Mouse (Mus musculus): ENCODE data around the gene Cadm1. TPM values are rescaled to one million over a fixed set of nuclear protein-coding genes. Genes with fewer than 3 reads are reported as not detected.

Gene Cadm1
- polyA plus RNA-seq (2016; fragmentation: Nextera tagmentation; extraction: Ambion mirVana): 44.7 and 68.4 TPM in 2 replicates

GRCm38 (mm10) chr9:47529602-47530450, at the start of gene Cadm1:
Cadm1 (plus strand) TSS chr9:47530173.
- Histone ChIP-seq H3K27me3 (ENCODE audit: insufficient read depth, poor library complexity, severe bottlenecking) (0 out of 2 replicates have a peak, but pooled peaks cover 5% of the 10 kb centered on the region), H3K36me3 (no peaks in the 10 kb centered on the region)
- under 1% methylated on average over 70 of the region's 72 CpGs for WGBS

GRCm38 (mm10) chr9:47484506-47484905, 45.5 kb upstream of the Cadm1 start:
- peaks cover 12% of the 10 kb centered on the region; the same call in 1 of the 2 replicates for H3K27me3 ChIP-seq (ENCODE audit: insufficient read depth, poor library complexity, severe bottlenecking)
- peaks cover 4% of the 10 kb centered on the region; the same call in 1 of the 2 replicates for H3K4me1 ChIP-seq
- H3K27ac ChIP-seq: no peak overlapping the region
- no peak overlapping the region for H3K4me3 ChIP-seq
- no peaks in the 10 kb centered on the region for H3K36me3 ChIP-seq
- no peaks in the 10 kb centered on the region for H3K9me3 ChIP-seq
- WGBS: 85% methylated on average over 5 of the region's 5 CpGs
- DNase-seq (ENCODE audit: low spot score): no peak

More at GRCm38 (mm10) chr9:47529602-47530450, at the start of gene Cadm1:
- Histone ChIP-seq H3K4me1 (peaks cover 31% of the 10 kb centered on the region), H3K27ac (peak within 1 kb of the TSS; percentile 92), H3K9me3 (no peaks in the 10 kb centered on the region), H3K4me3 (peak within 1 kb of the TSS; percentile 83)
- peak; percentile 99 for DNase-seq (ENCODE audit: low spot score)

- H3K27ac ChIP-seq: no peak overlapping the region
- 78% methylated on average over 4 of the region's 4 CpGs for WGBS
Observed at GRCm38 (mm10) chr9:47485186-47485585, 44.8 kb upstream of the Cadm1 start.

GRCm38 (mm10) chr9:47499761-47500160, 30.2 kb upstream of the Cadm1 start:
- Histone ChIP-seq H3K4me3 (no peak overlapping the region), H3K27ac (no peak overlapping the region), H3K4me1 (no peaks in the 10 kb centered on the region), H3K9me3 (no peaks in the 10 kb centered on the region), H3K36me3 (no peaks in the 10 kb centered on the region), H3K27me3 (ENCODE audit: insufficient read depth, poor library complexity, severe bottlenecking) (no peaks in the 10 kb centered on the region; the same call in 1 of the 2 replicates)
- WGBS: 27% methylated on average over 3 of the region's 3 CpGs
- DNase-seq (ENCODE audit: low spot score): no peak

More at GRCm38 (mm10) chr9:47485186-47485585, 44.8 kb upstream of the Cadm1 start:
- no peaks in the 10 kb centered on the region for H3K36me3 ChIP-seq
- peaks cover 12% of the 10 kb centered on the region; the same call in 1 of the 2 replicates for H3K27me3 ChIP-seq (ENCODE audit: insufficient read depth, poor library complexity, severe bottlenecking)
- no peak overlapping the region for H3K4me3 ChIP-seq
- peaks cover 4% of the 10 kb centered on the region; the same call in 1 of the 2 replicates for H3K4me1 ChIP-seq
- no peaks in the 10 kb centered on the region for H3K9me3 ChIP-seq
- DNase-seq (ENCODE audit: low spot score): no peak

- no peak overlapping the region for H3K4me3 ChIP-seq
- no peak overlapping the region for H3K27ac ChIP-seq
- DNase-seq (ENCODE audit: low spot score): no peak
- H3K4me1 ChIP-seq: no peaks in the 10 kb centered on the region
- peaks cover 4% of the 10 kb centered on the region; the same call in 1 of the 2 replicates for H3K27me3 ChIP-seq (ENCODE audit: insufficient read depth, poor library complexity, severe bottlenecking)
- H3K9me3 ChIP-seq: no peaks in the 10 kb centered on the region
- 71% methylated on average over 13 of the region's 13 CpGs for WGBS
- H3K36me3 ChIP-seq: no peaks in the 10 kb centered on the region
Observed at GRCm38 (mm10) chr9:47505956-47506355, 24.0 kb upstream of the Cadm1 start.

- no peak for DNase-seq (ENCODE audit: low spot score)
- H3K36me3 ChIP-seq: no peaks in the 10 kb centered on the region
Observed at GRCm38 (mm10) chr9:47506876-47507275, 23.1 kb upstream of the Cadm1 start.

GRCm38 (mm10) chr9:47508109-47508508, 21.9 kb upstream of the Cadm1 start:
- Histone ChIP-seq H3K9me3 (no peaks in the 10 kb centered on the region), H3K36me3 (no peaks in the 10 kb centered on the region), H3K4me1 (no peaks in the 10 kb centered on the region), H3K27ac (no peak overlapping the region), H3K4me3 (no peak overlapping the region), H3K27me3 (ENCODE audit: insufficient read depth, poor library complexity, severe bottlenecking) (peaks cover 4% of the 10 kb centered on the region; the same call in 1 of the 2 replicates)
- DNase-seq (ENCODE audit: low spot score): peak; percentile 57
- 29% methylated on average over 3 of the region's 3 CpGs for WGBS

More at GRCm38 (mm10) chr9:47506876-47507275, 23.1 kb upstream of the Cadm1 start:
- 88% methylated on average over 17 of the region's 17 CpGs for WGBS
- no peaks in the 10 kb centered on the region for H3K4me1 ChIP-seq
- H3K9me3 ChIP-seq: no peaks in the 10 kb centered on the region
- H3K4me3 ChIP-seq: no peak overlapping the region
- H3K27me3 ChIP-seq (ENCODE audit: insufficient read depth, poor library complexity, severe bottlenecking): peaks cover 4% of the 10 kb centered on the region; the same call in 1 of the 2 replicates
- H3K27ac ChIP-seq: no peak overlapping the region

GRCm38 (mm10) chr9:47512521-47512920, 17.5 kb upstream of the Cadm1 start:
- peak; percentile 10 for DNase-seq (ENCODE audit: low spot score)
- Histone ChIP-seq H3K9me3 (no peaks in the 10 kb centered on the region), H3K27ac (no peak overlapping the region), H3K4me1 (no peaks in the 10 kb centered on the region), H3K4me3 (no peak overlapping the region), H3K36me3 (no peaks in the 10 kb centered on the region), H3K27me3 (ENCODE audit: insufficient read depth, poor library complexity, severe bottlenecking) (peaks cover 21% of the 10 kb centered on the region)
- WGBS: 87% methylated on average over 3 of the region's 3 CpGs

GRCm38 (mm10) chr9:47514318-47514717, 15.7 kb upstream of the Cadm1 start:
- H3K4me3 ChIP-seq: no peak overlapping the region
- H3K36me3 ChIP-seq: no peaks in the 10 kb centered on the region
- H3K27ac ChIP-seq: no peak overlapping the region
- WGBS: 12% methylated on average over 8 of the region's 8 CpGs
- H3K9me3 ChIP-seq: no peaks in the 10 kb centered on the region
- peaks cover 21% of the 10 kb centered on the region for H3K27me3 ChIP-seq (ENCODE audit: insufficient read depth, poor library complexity, severe bottlenecking)
- no peaks in the 10 kb centered on the region for H3K4me1 ChIP-seq
- DNase-seq (ENCODE audit: low spot score): peak; percentile 42

- WGBS: 61% methylated on average over 4 of the region's 4 CpGs
Observed at GRCm38 (mm10) chr9:47516238-47516637, 13.7 kb upstream of the Cadm1 start.

GRCm38 (mm10) chr9:47527290-47527689, 2.7 kb upstream of the Cadm1 start:
- no peak for DNase-seq (ENCODE audit: low spot score)
- Histone ChIP-seq H3K9me3 (no peaks in the 10 kb centered on the region), H3K4me1 (peaks cover 20% of the 10 kb centered on the region), H3K36me3 (no peaks in the 10 kb centered on the region), H3K27ac (no peak overlapping the region), H3K4me3 (no peak overlapping the region), H3K27me3 (ENCODE audit: insufficient read depth, poor library complexity, severe bottlenecking) (0 out of 2 replicates have a peak, but pooled peaks cover 5% of the 10 kb centered on the region)
- WGBS: 95% methylated on average over 9 of the region's 9 CpGs

More at GRCm38 (mm10) chr9:47516238-47516637, 13.7 kb upstream of the Cadm1 start:
- no peaks in the 10 kb centered on the region for H3K4me1 ChIP-seq
- peaks cover 21% of the 10 kb centered on the region for H3K27me3 ChIP-seq (ENCODE audit: insufficient read depth, poor library complexity, severe bottlenecking)
- H3K9me3 ChIP-seq: no peaks in the 10 kb centered on the region
- H3K4me3 ChIP-seq: no peak overlapping the region
- H3K36me3 ChIP-seq: no peaks in the 10 kb centered on the region
- no peak overlapping the region for H3K27ac ChIP-seq
- peak; percentile 30 for DNase-seq (ENCODE audit: low spot score)

- peaks cover 24% of the 10 kb centered on the region for H3K4me1 ChIP-seq
- no peak overlapping the region for H3K4me3 ChIP-seq
- DNase-seq (ENCODE audit: low spot score): no peak
- no peaks in the 10 kb centered on the region for H3K36me3 ChIP-seq
- H3K27ac ChIP-seq: no peak overlapping the region
- H3K9me3 ChIP-seq: no peaks in the 10 kb centered on the region
- 73% methylated on average over 5 of the region's 5 CpGs for WGBS
- H3K27me3 ChIP-seq (ENCODE audit: insufficient read depth, poor library complexity, severe bottlenecking): 0 out of 2 replicates have a peak, but pooled peaks cover 5% of the 10 kb centered on the region
Observed at GRCm38 (mm10) chr9:47527741-47528140, 2.2 kb upstream of the Cadm1 start.

- Histone ChIP-seq H3K36me3 (no peaks in the 10 kb centered on the region), H3K27ac (peak overlapping the region; percentile 92), H3K4me3 (peak overlapping the region; percentile 83), H3K4me1 (peaks cover 31% of the 10 kb centered on the region), H3K9me3 (no peaks in the 10 kb centered on the region), H3K27me3 (ENCODE audit: insufficient read depth, poor library complexity, severe bottlenecking) (0 out of 2 replicates have a peak, but pooled peaks cover 5% of the 10 kb centered on the region)
- WGBS: 1% methylated on average over 11 of the region's 11 CpGs
- no peak for DNase-seq (ENCODE audit: low spot score)
Observed at GRCm38 (mm10) chr9:47529182-47529581, 791 bp upstream of the Cadm1 start.

Measured in heart, embryonic 10.5 days (tissue).